In genomic region chr15:100762649-100763048, GRCm38 (mm10) we compare ENCODE assay signal across 8 mouse cellular contexts. TPM values are rescaled to one million over a fixed set of nuclear protein-coding genes. Genes with fewer than 3 reads are reported as not detected.
DNase-seq lines count a peak whose midpoint lies in the region; ATAC-seq and TF ChIP-seq lines count a peak whose summit lies in the region.

No protein-coding gene starts in this region.

- H3K36me3 ChIP-seq in kidney, embryonic 14.5 days (ENCODE audit: control insufficient read depth, insufficient read depth, low read length) = no peaks in the 10 kb centered on the region
- H3K36me3 ChIP-seq in embryonic facial prominence, embryonic 10.5 days (replicated peaks) = no peaks in the 10 kb centered on the region; the same call in 1 of the 2 replicates
- H3K36me3 ChIP-seq in hindbrain, embryonic 12.5 days = no peaks in the 10 kb centered on the region
- peaks cover 4% of the 10 kb centered on the region for H3K36me3 ChIP-seq in midbrain, postnatal 0 days (ENCODE audit: insufficient read depth, low read length)

- peak overlapping the region; percentile 95 for H3K4me2 ChIP-seq in kidney, embryonic 14.5 days (replicated peaks; ENCODE audit: low read depth, low read length)
- H3K4me2 ChIP-seq in hindbrain, embryonic 12.5 days (replicated peaks) = peak overlapping the region; percentile 73
- peak overlapping the region; percentile 63 for H3K4me2 ChIP-seq in midbrain, postnatal 0 days (ENCODE audit: low read depth, low read length, poor library complexity, severe bottlenecking)

- peaks cover 8% of the 10 kb centered on the region; the same call in 1 of the 2 replicates for H3K4me1 ChIP-seq in kidney, embryonic 14.5 days (ENCODE audit: control insufficient read depth, insufficient read depth, low read length)
- H3K4me1 ChIP-seq in embryonic facial prominence, embryonic 10.5 days = peaks cover 38% of the 10 kb centered on the region
- H3K4me1 ChIP-seq in hindbrain, embryonic 12.5 days = peaks cover 19% of the 10 kb centered on the region
- H3K4me1 ChIP-seq in midbrain, postnatal 0 days (ENCODE audit: insufficient read depth, low read length) = peaks cover 5% of the 10 kb centered on the region; the same call in 1 of the 2 replicates

- DNase-seq in kidney, postnatal 4 days = no peak
- DNase-seq in embryonic facial prominence, embryonic 10.5 days (ENCODE audit: low spot score) = no peak
- no peak for DNase-seq in midbrain, postnatal 0 days (ENCODE audit: low spot score)
- no peak for DNase-seq in spleen, postnatal 36 days (ENCODE audit: low spot score in 2 of 2)
- no peak for DNase-seq in urinary bladder, postnatal 4 days (ENCODE audit: low spot score in 2 of 2)
- DNase-seq in thymus, postnatal 4 days = no peak

- peak overlapping the region; percentile 62 for H3K4me3 ChIP-seq in kidney, embryonic 14.5 days (ENCODE audit: low read length)
- peak overlapping the region; percentile 74 for H3K4me3 ChIP-seq in embryonic facial prominence, embryonic 10.5 days
- peak overlapping the region; percentile 61 for H3K4me3 ChIP-seq in hindbrain, embryonic 12.5 days
- peak overlapping the region; percentile 81 for H3K4me3 ChIP-seq in midbrain, postnatal 0 days (ENCODE audit: low read depth, low read length)

- no peak for ATAC-seq in kidney, embryonic 14.5 days (ENCODE audit: low FRiP score, low TSS enrichment)
- ATAC-seq in hindbrain, embryonic 12.5 days (ENCODE audit: low FRiP score) = no peak
- ATAC-seq in midbrain, postnatal 0 days (ENCODE audit: low FRiP score) = no peak

- H3K27ac ChIP-seq in kidney, embryonic 14.5 days (ENCODE audit: low read depth, low read length) = peak overlapping the region; percentile 74
- no peak overlapping the region for H3K27ac ChIP-seq in embryonic facial prominence, embryonic 10.5 days (replicated peaks)
- peak overlapping the region; percentile 92; the same call in 1 of the 2 replicates for H3K27ac ChIP-seq in hindbrain, embryonic 12.5 days
- peak overlapping the region; percentile 92 for H3K27ac ChIP-seq in midbrain, postnatal 0 days (ENCODE audit: low read depth, low read length)

- no peaks in the 10 kb centered on the region for H3K9me3 ChIP-seq in kidney, embryonic 14.5 days (ENCODE audit: control insufficient read depth, low read length)
- no peaks in the 10 kb centered on the region for H3K9me3 ChIP-seq in embryonic facial prominence, embryonic 10.5 days
- H3K9me3 ChIP-seq in hindbrain, embryonic 12.5 days (replicated peaks) = no peaks in the 10 kb centered on the region
- H3K9me3 ChIP-seq in midbrain, postnatal 0 days (ENCODE audit: low read length) = no peaks in the 10 kb centered on the region

- no peak for TF ChIP-seq CTCF in midbrain, postnatal 0 days (IDR thresholded peaks at IDR 0.05)

- H3K9ac ChIP-seq in kidney, embryonic 14.5 days (ENCODE audit: low read depth, low read length) = peak overlapping the region; percentile 57; the same call in 1 of the 2 replicates
- peak overlapping the region; percentile 71; the same call in 1 of the 2 replicates for H3K9ac ChIP-seq in hindbrain, embryonic 12.5 days
- H3K9ac ChIP-seq in midbrain, postnatal 0 days (replicated peaks; ENCODE audit: low read length, poor library complexity, severe bottlenecking) = peak overlapping the region; percentile 81

- 33% methylated on average over 8 of the region's 8 CpGs for WGBS in kidney, embryonic 14.5 days
- WGBS in embryonic facial prominence, embryonic 10.5 days = 52% methylated on average over 8 of the region's 8 CpGs
- WGBS in hindbrain, embryonic 12.5 days = 56% methylated on average over 8 of the region's 8 CpGs
- WGBS in midbrain, postnatal 0 days = 30% methylated on average over 8 of the region's 8 CpGs

- no peaks in the 10 kb centered on the region for H3K27me3 ChIP-seq in kidney, embryonic 14.5 days (ENCODE audit: control insufficient read depth, insufficient read depth, low read length)
- H3K27me3 ChIP-seq in embryonic facial prominence, embryonic 10.5 days (replicated peaks; ENCODE audit: low read depth, poor library complexity, severe bottlenecking) = peaks cover 11% of the 10 kb centered on the region
- H3K27me3 ChIP-seq in hindbrain, embryonic 12.5 days = no peaks in the 10 kb centered on the region
- no peaks in the 10 kb centered on the region for H3K27me3 ChIP-seq in midbrain, postnatal 0 days (ENCODE audit: insufficient read depth, low read length)

RNA-seq across cellular contexts. Expression of gene Slc4a8, which starts 1.1 kb away (rescaled TPM):
- polyA plus RNA-seq in kidney, embryonic 14.5 days (2014; fragmentation: Nextera tagmentation; extraction: Ambion mirVana) = 7.6 and 8.5 TPM in 2 replicates
- polyA plus RNA-seq in embryonic facial prominence, embryonic 10.5 days (2016; fragmentation: Nextera tagmentation; extraction: Ambion mirVana) = 9.0 and 10.2 TPM in 2 replicates
- 17.9 and 22.7 TPM in 2 replicates for polyA plus RNA-seq in hindbrain, embryonic 12.5 days (2016; fragmentation: Nextera tagmentation; extraction: Ambion mirVana)
- total RNA-seq in midbrain, postnatal 0 days (2014; rRNA removed) = 31.2 and 31.8 TPM in 2 replicates
- polyA plus RNA-seq in midbrain, postnatal 0 days (2015; fragmentation: Nextera tagmentation; extraction: Ambion mirVana) = 31.0 and 37.3 TPM in 2 replicates

RNA-seq across cellular contexts. Expression of gene Galnt6, which starts 33.5 kb away (rescaled TPM):
- polyA plus RNA-seq in kidney, embryonic 14.5 days (2014; fragmentation: Nextera tagmentation; extraction: Ambion mirVana) = 0.16 and 0.17 TPM in 2 replicates
- polyA plus RNA-seq in embryonic facial prominence, embryonic 10.5 days (2016; fragmentation: Nextera tagmentation; extraction: Ambion mirVana) = 0.05 and 0.16 TPM in 2 replicates
- 0.26 and 0.34 TPM in 2 replicates for polyA plus RNA-seq in hindbrain, embryonic 12.5 days (2016; fragmentation: Nextera tagmentation; extraction: Ambion mirVana)
- 0.16 and 0.71 TPM in 2 replicates for total RNA-seq in midbrain, postnatal 0 days (2014; rRNA removed)
- polyA plus RNA-seq in midbrain, postnatal 0 days (2015; fragmentation: Nextera tagmentation; extraction: Ambion mirVana) = 0.20 and 0.22 TPM in 2 replicates
